Mouse (Mus musculus) liver, postnatal 0 days (tissue): ENCODE data around the gene Il6st.

Experiments
- CTCF ChIP-seq: sonication (generic); IDR thresholded peaks from 2 replicates; pipeline ENCODE4 v1.5.1; 2016; ENCODE audit warnings: antibody characterized with exemption, low read depth
- EP300 ChIP-seq: IDR thresholded peaks from 2 replicates; pipeline ENCODE4 v1.6.1; 2016; ENCODE audit warnings: antibody characterized with exemption, low read depth, mild to moderate bottlenecking

GRCm38 (mm10) chr13:112435241-112436075 is 28.4 kb upstream of the Il6st start:
- no peak for TF ChIP-seq CTCF
- peak; percentile 41; the same call in 1 of the 2 replicates for TF ChIP-seq EP300
